Mouse (Mus musculus) cerebellum, postnatal 36 days (tissue): Measurements from ENCODE around the gene Tnfrsf13b.

Source experiments
- DNase-seq, 2 experiments: peaks; one replicate each; pipeline ENCODE4 v3.0.0; 2021 to 2022; ENCODE audit warnings: mixed read lengths in 2 of 2

Tnfrsf13b gene

GRCm38 (mm10) chr11:61126606-61127355, at the start of gene Tnfrsf13b:
TSS of gene Tnfrsf13b (plus strand) at chr11:61126755.
- no peak for DNase-seq

GRCm38 (mm10) chr11:61081624-61082023, 44.9 kb upstream of the Tnfrsf13b start:
- DNase-seq, result no peak

- DNase-seq, result peak in 1 of 2 experiments; percentile 32
These were observed 36.4 kb upstream of the Tnfrsf13b start for GRCm38 (mm10) chr11:61090195-61090594.

GRCm38 (mm10) chr11:61091192-61091591, 35.4 kb upstream of the Tnfrsf13b start:
- no peak for DNase-seq

- DNase-seq, result peak; percentile 83 to 89
These were observed 34.8 kb upstream of the Tnfrsf13b start for GRCm38 (mm10) chr11:61091642-61092262.

GRCm38 (mm10) chr11:61098046-61098445, 28.5 kb upstream of the Tnfrsf13b start:
- no peak for DNase-seq

- DNase-seq, result no peak
These were observed 23.9 kb upstream of the Tnfrsf13b start for GRCm38 (mm10) chr11:61102397-61103339.

GRCm38 (mm10) chr11:61104241-61104901, 22.2 kb upstream of the Tnfrsf13b start:
- peak; percentile 89 to 92 for DNase-seq

GRCm38 (mm10) chr11:61108911-61109361, 17.6 kb upstream of the Tnfrsf13b start:
- no peak for DNase-seq

GRCm38 (mm10) chr11:61109707-61110106, 16.8 kb upstream of the Tnfrsf13b start:
- no peak for DNase-seq

GRCm38 (mm10) chr11:61110113-61110512, 16.4 kb upstream of the Tnfrsf13b start:
- DNase-seq, result no peak

- DNase-seq, result no peak
These were observed 15.6 kb upstream of the Tnfrsf13b start for GRCm38 (mm10) chr11:61110928-61111327.

GRCm38 (mm10) chr11:61111472-61111871, 15.1 kb upstream of the Tnfrsf13b start:
- no peak for DNase-seq

GRCm38 (mm10) chr11:61112323-61112995, 14.1 kb upstream of the Tnfrsf13b start:
- no peak for DNase-seq

- DNase-seq, result no peak
These were observed 10.3 kb upstream of the Tnfrsf13b start for GRCm38 (mm10) chr11:61116226-61116625.

- DNase-seq, result no peak
These were observed 6.5 kb upstream of the Tnfrsf13b start for GRCm38 (mm10) chr11:61119996-61120583.

- no peak for DNase-seq
These were observed 4.2 kb upstream of the Tnfrsf13b start for GRCm38 (mm10) chr11:61122283-61122768.

GRCm38 (mm10) chr11:61122769-61123288, 3.7 kb upstream of the Tnfrsf13b start:
- DNase-seq, result no peak

- no peak for DNase-seq
These were observed 2.7 kb upstream of the Tnfrsf13b start for GRCm38 (mm10) chr11:61123886-61124285.

- no peak for DNase-seq
These were observed 585 bp upstream of the Tnfrsf13b start for GRCm38 (mm10) chr11:61125970-61126369.
